Mouse (Mus musculus) lung, postnatal 10 days (tissue): ENCODE data around the gene Aadac.
A peak's percentile ranks its signal among the peaks of the same experiment; 100 is the strongest.

Experiments used
- DNase-seq: peaks from one replicate; pipeline ENCODE4 v3.0.0; 2021

The Aadac gene

DNA sequence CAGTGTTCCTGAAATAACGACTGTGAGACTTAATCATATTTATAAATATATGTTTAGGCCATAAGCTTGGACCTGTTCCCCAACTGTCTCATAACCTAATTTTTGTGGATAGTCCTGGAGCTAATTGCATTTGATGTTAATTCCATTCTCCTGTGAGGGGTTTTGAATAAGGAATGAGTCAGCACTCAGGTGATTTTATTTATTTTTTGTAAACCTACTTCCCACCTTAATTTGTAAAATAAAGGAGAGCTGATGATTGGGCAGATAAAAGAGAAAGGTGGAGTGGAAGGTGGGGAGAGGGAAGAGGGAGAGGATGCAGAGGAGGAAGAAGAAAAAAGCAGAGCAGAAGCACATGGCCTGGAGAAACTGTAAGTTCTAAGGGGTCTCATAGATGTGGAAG, at the start of gene Aadac:
TSS of gene Aadac (plus strand) at position 301 of the 400 bp plus-strand sequence.
- no peak for DNase-seq

DNA sequence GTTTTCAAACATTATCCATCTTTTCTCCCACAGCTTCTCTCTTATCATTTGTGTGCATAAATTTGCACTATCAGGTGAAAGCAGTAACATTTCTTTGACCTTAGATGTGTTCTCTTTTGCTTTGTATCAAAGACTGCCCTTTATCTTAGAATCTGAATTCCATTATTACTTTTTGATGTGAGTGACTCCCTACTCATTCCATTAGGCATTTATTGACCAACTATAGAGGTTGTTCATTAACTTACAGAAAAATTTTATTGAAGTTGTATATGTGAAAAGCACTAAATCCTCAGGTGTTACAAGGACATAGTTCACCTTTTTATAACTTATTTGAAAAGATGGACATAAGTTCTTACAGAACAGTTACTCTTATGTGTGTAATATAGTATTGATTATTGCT, 21.9 kb upstream of the Aadac start:
- DNase-seq, result no peak

DNA sequence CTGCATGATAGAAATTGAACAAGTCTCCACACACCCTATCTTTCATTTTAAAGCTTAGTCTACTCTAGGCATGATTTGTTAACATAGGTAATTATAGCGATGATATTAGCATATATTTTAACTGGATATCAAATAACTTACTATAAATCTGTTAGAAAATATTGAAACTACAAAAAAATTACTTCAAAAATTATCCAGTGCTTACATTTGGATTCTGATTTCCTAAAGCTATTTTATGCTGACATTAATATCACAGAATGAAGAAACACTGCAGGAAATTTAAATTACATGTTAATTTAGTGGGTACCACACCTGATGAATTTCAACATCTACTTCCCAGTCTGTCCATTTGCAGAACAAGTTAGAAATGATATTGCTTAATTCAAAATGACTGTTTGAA, 19.1 kb upstream of the Aadac start, which contains the start of gene Aadacl2:
TSS of gene Aadacl2 (plus strand) at position 301 of the 400 bp plus-strand sequence.
- no peak for DNase-seq

- DNase-seq, result no peak
Measured at GRCm38 (mm10) chr3:60031511-60031910, 6.0 kb downstream of the Aadac start.

- no peak for DNase-seq
Measured at GRCm38 (mm10) chr3:60046221-60046913, 20.9 kb downstream of the Aadac start.

DNA sequence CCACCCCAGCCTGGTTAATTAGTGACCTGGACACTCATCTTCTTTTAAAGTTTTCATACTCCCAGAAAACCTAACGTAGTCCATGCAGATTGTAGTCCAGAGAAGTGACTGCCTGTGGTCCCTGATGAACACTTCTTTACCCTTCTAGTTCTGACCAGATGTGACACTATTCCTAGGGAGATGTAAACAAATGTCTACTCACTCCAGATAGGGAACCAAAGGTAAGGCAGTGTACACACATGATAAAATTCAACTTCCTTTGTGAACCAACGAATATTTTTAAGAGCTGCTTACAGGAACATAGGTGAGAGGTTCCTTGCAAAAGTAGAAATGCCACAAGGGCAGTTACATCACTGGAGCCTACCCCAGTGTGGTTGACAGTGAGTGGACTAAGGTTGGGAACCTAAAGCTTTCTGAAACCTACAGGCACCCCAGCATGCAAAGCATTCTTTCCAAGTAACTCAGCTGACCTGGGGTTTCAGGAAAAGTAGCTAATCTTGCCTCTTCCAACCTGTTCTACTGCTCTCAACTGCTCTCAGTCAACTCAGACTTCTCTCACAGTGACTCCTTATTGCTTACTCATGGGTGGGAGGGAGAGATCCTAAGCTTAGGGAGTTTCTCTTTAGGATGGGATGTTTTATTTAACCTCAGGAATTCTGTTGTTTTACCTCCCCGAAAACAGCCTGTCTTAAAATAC, 27.9 kb downstream of the Aadac start:
- DNase-seq, result no peak

DNA sequence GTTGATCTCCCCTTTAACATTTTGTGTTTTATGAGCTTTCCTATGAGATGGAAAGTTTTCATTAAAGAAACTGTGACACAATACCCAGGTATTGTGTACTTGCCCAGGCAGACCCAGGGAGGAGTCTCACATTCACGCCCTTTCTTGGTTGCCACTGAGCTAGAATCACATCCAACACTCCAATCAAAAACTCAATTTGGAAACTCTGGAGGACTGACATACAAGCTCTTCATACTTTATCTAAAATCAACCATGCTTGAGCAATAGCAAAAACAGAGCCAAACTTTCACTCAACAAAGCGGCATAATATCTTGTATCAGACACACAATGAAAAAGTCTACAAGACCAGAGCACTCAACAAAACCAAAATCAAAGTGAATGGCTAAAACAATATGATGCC, 28.4 kb downstream of the Aadac start:
- DNase-seq, result no peak

- peak; percentile 5 for DNase-seq
Measured at GRCm38 (mm10) chr3:60056451-60056850, 30.9 kb downstream of the Aadac start.

DNA sequence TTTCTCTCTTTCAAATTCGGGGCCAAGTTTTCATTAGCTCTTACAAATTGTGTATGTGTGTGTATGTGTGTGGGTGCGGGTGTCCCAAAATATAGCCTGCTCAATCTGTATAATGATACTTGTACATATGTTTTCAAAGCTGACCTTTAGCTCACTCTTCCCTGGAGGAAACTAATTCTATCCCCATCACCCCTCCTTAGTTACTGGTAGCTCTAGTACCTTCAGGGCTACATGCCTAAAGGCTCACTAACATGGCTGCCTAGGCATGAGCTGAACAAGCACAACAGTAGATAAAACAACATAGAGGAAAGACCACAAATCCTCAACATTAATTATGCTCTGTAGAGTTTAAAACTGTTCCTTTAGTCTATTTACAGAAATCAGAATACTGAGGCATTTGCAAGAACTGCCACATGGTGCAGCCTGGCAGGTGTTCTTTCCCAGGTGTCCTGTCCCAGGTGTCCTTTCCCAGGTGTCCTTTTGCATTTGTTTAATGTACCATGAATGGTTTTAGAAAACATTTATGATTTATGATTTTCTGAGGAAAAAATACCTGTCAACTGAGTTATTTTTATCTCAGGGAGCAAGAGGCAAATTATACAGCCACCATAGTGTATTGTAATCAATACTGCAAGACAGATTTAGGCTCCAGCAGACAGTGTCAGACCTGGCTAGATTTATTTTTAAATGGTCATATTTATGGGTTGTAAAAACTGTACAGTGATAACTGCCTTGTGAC, 31.7 kb downstream of the Aadac start:
- no peak for DNase-seq

GRCm38 (mm10) chr3:60057809-60058082, 32.2 kb downstream of the Aadac start:
- DNase-seq, result no peak

DNA sequence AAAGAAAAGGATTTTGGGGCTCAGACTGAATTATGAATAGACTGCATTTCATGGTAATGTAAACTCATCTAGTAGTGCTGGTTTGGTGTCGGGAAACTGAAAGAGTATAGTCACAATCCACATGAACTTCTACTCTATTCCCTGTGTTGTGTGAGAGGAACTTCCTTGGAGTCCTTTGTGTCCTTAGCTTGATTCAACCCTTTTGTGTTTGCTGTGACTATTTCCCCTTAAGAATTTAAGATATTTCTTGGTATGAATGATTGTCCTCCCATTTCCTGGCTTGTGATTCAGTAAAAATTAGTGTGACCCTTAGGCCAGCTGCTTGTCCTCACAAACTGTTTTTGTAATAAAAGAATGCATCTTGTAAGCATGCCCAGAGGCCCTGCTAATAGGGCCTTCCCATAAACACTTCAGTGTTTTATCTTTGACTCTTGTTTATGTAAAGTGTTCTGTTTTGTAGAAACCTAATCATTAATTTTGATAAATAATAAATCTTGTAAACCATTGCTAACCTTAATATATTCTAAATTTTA, 53.4 kb downstream of the Aadac start:
- DNase-seq, result peak; percentile 48

DNA sequence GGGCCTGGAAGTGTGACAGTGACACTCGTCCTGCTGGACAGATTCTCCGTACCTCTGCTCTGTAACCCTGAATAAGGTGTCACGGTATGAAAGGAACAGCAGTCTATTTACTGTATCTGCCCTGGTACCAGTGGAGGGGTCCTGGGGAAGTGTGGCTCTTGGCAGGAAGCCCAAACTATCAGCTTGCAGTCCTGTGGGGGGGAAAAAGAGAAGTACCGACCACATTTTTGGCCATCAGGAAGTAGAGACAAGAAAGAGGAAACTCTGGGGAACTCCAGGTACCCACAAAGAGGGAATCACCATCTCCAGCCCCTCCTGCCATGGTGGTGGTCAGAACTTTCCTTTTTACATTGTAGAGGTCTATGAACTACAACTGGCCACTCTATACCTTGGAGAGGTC, 55.1 kb downstream of the Aadac start:
- peak; percentile 16 for DNase-seq

DNA sequence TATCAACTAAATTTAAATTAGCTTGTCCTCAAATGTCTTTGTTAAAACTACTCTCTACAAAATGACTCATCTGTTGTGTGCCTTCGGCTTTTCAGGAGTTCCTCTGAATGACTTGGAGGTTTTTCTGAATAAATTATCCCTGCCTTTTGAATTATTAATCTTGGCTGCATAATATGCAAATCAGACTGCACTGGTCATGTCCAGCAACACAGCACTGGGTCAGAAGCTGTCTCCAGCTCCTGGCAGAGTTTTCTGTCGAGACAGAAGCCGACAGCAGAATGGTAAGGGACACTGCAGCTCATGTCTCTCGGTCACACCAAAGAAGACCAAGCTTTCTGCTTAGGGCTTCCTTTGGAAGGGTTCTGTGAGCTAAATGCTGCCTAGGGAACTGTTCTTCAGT, 56.1 kb downstream of the Aadac start, which contains the start of gene Sucnr1:
TSS of gene Sucnr1 (plus strand) at position 222 of the 400 bp plus-strand sequence.
- peak; percentile 13 for DNase-seq

- DNase-seq, result no peak
Measured at GRCm38 (mm10) chr3:60082746-60083145, 57.2 kb downstream of the Aadac start.

GRCm38 (mm10) chr3:60085729-60086128, 60.2 kb downstream of the Aadac start:
- no peak for DNase-seq
